Mouse (Mus musculus) MEL (cell line): ENCODE data around the gene Gif. TPM values are rescaled to one million over a fixed set of nuclear protein-coding genes. Genes with fewer than 3 reads are reported as not detected.

Experiments used
- DNase-seq: peaks from one replicate; pipeline ENCODE4 v3.0.0; 2011; ENCODE audit warnings: low read depth, low spot score
- H3K27ac ChIP-seq: 2 replicates; pipeline ENCODE4 v1.5.1; 2012; ENCODE audit warnings: low read depth, mild to moderate bottlenecking, control low read depth, low read length, moderate library complexity; ENCODE audit not compliant: control insufficient read depth
- H3K27me3 ChIP-seq, 2 experiments: fragments of 150-350 bp in 1 of 2; sonication (generic) in 1 of 2; 2 replicates each; pipeline ENCODE4 v1.6.1; 2012; ENCODE audit warnings: low read length in 2 of 2, mild to moderate bottlenecking in 2 of 2, improper control_type of control experiment in 1 of 2, moderate library complexity in 1 of 2; ENCODE audit not compliant: insufficient read depth in 2 of 2, control insufficient read depth in 1 of 2
- H3K36me3 ChIP-seq, 2 experiments: 2 replicates each; pipeline ENCODE4 v1.6.1; 2012 to 2014; ENCODE audit warnings: low read length in 2 of 2, improper control_type of control experiment in 1 of 2, inconsistent platforms in 1 of 2, mild to moderate bottlenecking in 1 of 2; ENCODE audit not compliant: insufficient read depth in 2 of 2, control insufficient read depth in 1 of 2
- H3K4me1 ChIP-seq, 2 experiments: fragments of 150-350 bp in 1 of 2; sonication (generic) in 1 of 2; 2 replicates each; pipeline ENCODE4 v1.6.1; 2012; ENCODE audit warnings: low read length in 2 of 2, improper control_type of control experiment in 1 of 2, mild to moderate bottlenecking in 1 of 2; ENCODE audit not compliant: insufficient read depth in 2 of 2, control insufficient read depth in 1 of 2
- H3K4me3 ChIP-seq, 2 experiments: fragments of 150-350 bp in 1 of 2; sonication (generic) in 1 of 2; 2 replicates each; pipeline ENCODE4 v1.5.1; 2012; ENCODE audit warnings: low read depth in 2 of 2, low read length in 2 of 2, mild to moderate bottlenecking in 2 of 2, moderate library complexity in 2 of 2, control low read depth in 1 of 2, improper control_type of control experiment in 1 of 2; ENCODE audit not compliant: control insufficient read depth in 1 of 2, insufficient read depth in 1 of 2
- H3K79me2 ChIP-seq: 2 replicates; pipeline ENCODE4 v1.6.1; 2012; ENCODE audit warnings: mild to moderate bottlenecking, low read length, moderate library complexity; ENCODE audit not compliant: control insufficient read depth, poor library complexity, insufficient read depth
- H3K9ac ChIP-seq: 2 replicates; pipeline ENCODE4 v1.6.1; 2012; ENCODE audit warnings: low read depth, mild to moderate bottlenecking, control low read depth, low read length, moderate library complexity; ENCODE audit not compliant: control insufficient read depth, poor library complexity, severe bottlenecking
- H3K9me3 ChIP-seq: fragments of 150-350 bp; sonication (generic); replicated peaks from 2 replicates; pipeline ENCODE4 v1.6.1; 2012; ENCODE audit warnings: mild to moderate bottlenecking, low read length, improper control_type of control experiment, moderate library complexity; ENCODE audit not compliant: insufficient read depth
- BHLHE40 ChIP-seq: IDR thresholded peaks from 2 replicates; pipeline ENCODE4 v1.6.1; 2012; ENCODE audit warnings: low read depth, mild to moderate bottlenecking, inconsistent platforms, low read length, improper control_type of control experiment, borderline replicate concordance
- ELF1 ChIP-seq: IDR thresholded peaks from 2 replicates; pipeline ENCODE4 v1.6.1; 2014; ENCODE audit warnings: low read depth, mild to moderate bottlenecking, inconsistent platforms, low read length, improper control_type of control experiment, moderate library complexity
- EP300 ChIP-seq, 2 experiments: IDR thresholded peaks; 2 replicates each; pipeline ENCODE4 v1.6.1; 2011; ENCODE audit warnings: improper control_type of control experiment in 2 of 2, low read length in 2 of 2, low read depth in 1 of 2, mild to moderate bottlenecking in 1 of 2
- ETS1 ChIP-seq: IDR thresholded peaks from 2 replicates; pipeline ENCODE4 v1.6.1; 2012; ENCODE audit warnings: low read depth, mild to moderate bottlenecking, inconsistent platforms, low read length, improper control_type of control experiment, moderate library complexity
- GATA1 ChIP-seq: IDR thresholded peaks from 2 replicates; pipeline ENCODE4 v1.6.1; 2011; ENCODE audit warnings: low read depth, low read length, improper control_type of control experiment
- JUND ChIP-seq: IDR thresholded peaks from 2 replicates; pipeline ENCODE4 v1.6.1; 2011; ENCODE audit warnings: low read depth, mild to moderate bottlenecking, improper control_type of control experiment, low read length
- KAT2A ChIP-seq: conservative IDR thresholded peaks from 2 replicates; pipeline ENCODE4 v1.6.1; 2012; ENCODE audit warnings: low read depth, low read length, improper control_type of control experiment, inconsistent platforms
- MAFK ChIP-seq: IDR thresholded peaks from 2 replicates; pipeline ENCODE4 v1.6.1; 2011; ENCODE audit warnings: low read depth, mild to moderate bottlenecking, low read length, improper control_type of control experiment, borderline replicate concordance
- MAX ChIP-seq: IDR thresholded peaks from 2 replicates; pipeline ENCODE4 v1.6.1; 2011; ENCODE audit warnings: low read length, improper control_type of control experiment
- MEF2A ChIP-seq: IDR thresholded peaks from 2 replicates; pipeline ENCODE4 v1.6.1; 2014; ENCODE audit warnings: low read depth, mild to moderate bottlenecking, inconsistent platforms, low read length, improper control_type of control experiment; ENCODE audit not compliant: poor library complexity, insufficient replicate concordance, severe bottlenecking; ENCODE audit errors: extremely low read depth
- MYC ChIP-seq: IDR thresholded peaks from 2 replicates; pipeline ENCODE4 v1.6.1; 2011; ENCODE audit warnings: low read depth, mild to moderate bottlenecking, low read length, improper control_type of control experiment, moderate library complexity
- POLR2A ChIP-seq, 2 experiments: IDR thresholded peaks; 2 replicates each; pipeline ENCODE4 v1.6.1; 2011 to 2012; ENCODE audit warnings: low read length in 2 of 2, mild to moderate bottlenecking in 2 of 2, control low read depth in 1 of 2, improper control_type of control experiment in 1 of 2, low read depth in 1 of 2, moderate library complexity in 1 of 2; ENCODE audit not compliant: control insufficient read depth in 1 of 2, insufficient read depth in 1 of 2, poor library complexity in 1 of 2
- RCOR1 ChIP-seq: IDR thresholded peaks from 2 replicates; pipeline ENCODE4 v1.6.1; 2012; ENCODE audit warnings: low read depth, mild to moderate bottlenecking, inconsistent platforms, low read length, improper control_type of control experiment
- SIN3A ChIP-seq: IDR thresholded peaks from 2 replicates; pipeline ENCODE4 v1.6.1; 2012; ENCODE audit warnings: low read length, improper control_type of control experiment, inconsistent platforms
- TCF12 ChIP-seq: IDR thresholded peaks from 2 replicates; pipeline ENCODE4 v1.6.1; 2014; ENCODE audit warnings: low read depth, mild to moderate bottlenecking, inconsistent platforms, low read length, improper control_type of control experiment, moderate library complexity
- USF1 ChIP-seq: IDR thresholded peaks from 2 replicates; pipeline ENCODE4 v1.6.1; 2014; ENCODE audit warnings: low read depth, mild to moderate bottlenecking, inconsistent platforms, low read length, improper control_type of control experiment, moderate library complexity
- USF2 ChIP-seq, 2 experiments: IDR thresholded peaks; 2 replicates each; pipeline ENCODE4 v1.6.1; 2011 to 2012; ENCODE audit warnings: improper control_type of control experiment in 2 of 2, low read length in 2 of 2, borderline replicate concordance in 1 of 2, inconsistent platforms in 1 of 2, low read depth in 1 of 2, mild to moderate bottlenecking in 1 of 2; ENCODE audit not compliant: insufficient read depth in 1 of 2
- ZC3H11A ChIP-seq: IDR thresholded peaks from 2 replicates; pipeline ENCODE4 v1.6.1; 2012; ENCODE audit warnings: low read depth, mild to moderate bottlenecking, inconsistent platforms, low read length, improper control_type of control experiment
- ZKSCAN1 ChIP-seq: IDR thresholded peaks from 2 replicates; pipeline ENCODE4 v1.6.1; 2012; ENCODE audit warnings: low read depth, mild to moderate bottlenecking, inconsistent platforms, low read length, improper control_type of control experiment, moderate library complexity
- ZNF384 ChIP-seq: IDR thresholded peaks from 2 replicates; pipeline ENCODE4 v1.6.1; 2012; ENCODE audit warnings: low read depth, mild to moderate bottlenecking, inconsistent platforms, low read length, improper control_type of control experiment
- polyA plus RNA-seq, 2 experiments: library from polyadenylated mRNA; stranded (reverse) in 1 of 2; unstranded in 1 of 2; fragments of >175 nt in 1 of 2; fragments of >200 nt in 1 of 2; gene quantifications; 2 replicates each; pipeline versions ENCODE4 v1.2.1 to v1.2.4; 2012; ENCODE audit warnings: low replicate concordance in 2 of 2, low read depth in 1 of 2; ENCODE audit not compliant: insufficient read length in 2 of 2, insufficient read depth in 1 of 2, missing spikeins in 1 of 2
- total RNA-seq: library from RNA; depleted of rRNA; stranded (reverse); fragments of 300-350 nt; gene quantifications from 2 replicates; pipeline ENCODE4 v1.2.3, GENCODE M21; 2012

The Gif gene
- total and polyA plus RNA-seq, 3 experiments: not detected

DNA sequence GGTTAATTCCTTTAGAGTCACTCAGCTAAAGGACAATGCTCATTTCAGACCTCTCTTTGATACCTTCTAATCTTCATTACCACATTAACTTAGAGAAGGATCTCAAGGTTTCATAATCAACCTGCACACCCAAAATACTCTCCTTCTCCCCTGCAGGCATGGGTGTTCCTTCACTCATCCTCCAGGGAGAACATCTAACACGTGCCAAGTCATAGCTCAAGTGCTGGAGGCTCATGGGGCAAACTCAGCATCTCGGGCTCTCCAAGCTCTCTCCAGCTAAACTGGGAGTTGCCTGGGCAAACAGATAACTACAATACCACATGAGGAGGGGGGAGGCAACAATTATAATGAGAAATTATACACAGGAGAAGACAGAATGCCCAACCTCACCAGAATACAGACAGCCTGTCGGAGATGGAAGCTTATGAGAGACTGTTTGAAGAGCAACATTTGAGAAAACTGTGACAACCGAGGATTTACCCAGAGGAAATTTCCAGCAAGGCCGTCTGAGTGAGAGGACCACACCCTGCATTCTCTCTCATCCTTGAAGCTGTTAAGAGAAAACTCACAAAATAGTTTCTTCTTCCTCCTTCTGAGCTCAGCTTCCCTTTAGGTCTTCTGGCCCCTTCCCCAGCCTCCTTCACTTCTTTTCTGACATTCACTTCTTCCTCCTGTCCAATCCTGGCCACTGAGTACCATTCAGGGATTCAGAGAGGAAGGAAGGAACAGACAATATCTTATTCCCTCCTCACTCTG is 62.8 kb downstream of the Gif start:
- Histone ChIP-seq H3K9ac (no peak overlapping the region; the same call in 1 of the 2 replicates), H3K79me2 (no peaks in the 10 kb centered on the region), H3K9me3 (no peaks in the 10 kb centered on the region), H3K4me3 (no peak overlapping the region), H3K27ac (peak overlapping the region; percentile 5; the same call in 1 of the 2 replicates), H3K36me3 (peaks cover 0 to 38% of the 10 kb centered on the region in 2 experiments; a peak in 2 of 4 replicates), H3K4me1 (peaks cover 17 to 36% of the 10 kb centered on the region in 2 experiments), H3K27me3 (no peaks in the 10 kb centered on the region; a peak in 1 of 4 replicates)
- TF ChIP-seq ZKSCAN1 (no peak), SIN3A (no peak), BHLHE40 (peak; percentile 39; the same call in 1 of the 2 replicates), ZC3H11A (no peak), POLR2A (IDR thresholded peaks at IDR 0.05; ENCODE audit: control insufficient read depth in 1 of 2, insufficient read depth in 1 of 2, low read depth in 1 of 2, low read length in 2 of 2, poor library complexity in 1 of 2) (no peak), EP300 (IDR thresholded peaks at IDR 0.05; ENCODE audit: low read depth in 1 of 2, low read length in 2 of 2) (peak in 1 of 2 experiments; percentile 36; a peak in 1 of 4 replicates), MAX (peak; percentile 76), MEF2A (no peak), ETS1 (0 out of 2 replicates have a peak, but pooled peaks have one; percentile 13), USF2 (IDR thresholded peaks at IDR 0.05; ENCODE audit: borderline replicate concordance in 1 of 2, insufficient read depth in 1 of 2, low read depth in 1 of 2, low read length in 2 of 2) (no peak), KAT2A (no peak), ELF1 (no peak), GATA1 (no peak), TCF12 (no peak), MAFK (no peak), ZNF384 (no peak), USF1 (no peak), RCOR1 (0 out of 2 replicates have a peak, but pooled peaks have one; percentile 10), JUND (no peak), MYC (no peak)
- DNase-seq: peak; percentile 36
